Mouse (Mus musculus) erythroid progenitor cell, adult 5-6 weeks (primary cell): ENCODE results near the gene Tnfaip1. TPM values are rescaled to one million over a fixed set of nuclear protein-coding genes. Genes with fewer than 3 reads are reported as not detected.
"Not testable (repeated sequence)": the region's sequence is repeated elsewhere in the genome, so short reads cannot be mapped to it uniquely, and the experiment has no call there.

ENCODE experiments used
- ATAC-seq: replicated peaks from 2 replicates; pipeline ENCODE4 v1.8.0; 2016; ENCODE audit warnings: moderate number of reproducible peaks, mild to moderate bottlenecking, moderate TSS enrichment, inconsistent platforms; ENCODE audit not compliant: poor library complexity, low FRiP score, severe bottlenecking
- total RNA-seq, 2 experiments: library from RNA; stranded (forward) in 1 of 2; stranded (reverse) in 1 of 2; fragments of 150-400 nt in 1 of 2; fragments of 186-747, 209-891 nt in 1 of 2; gene quantifications; 2 replicates each; pipeline versions ENCODE4 v1.2.3 to v1.2.4; 2015 to 2017; ENCODE audit warnings: low replicate concordance in 2 of 2

The Tnfaip1 gene
- 2.1 and 2.2 TPM in 2 replicates for total RNA-seq (2015; ENCODE audit: low replicate concordance)
- 0.61 TPM in 1 of 2 replicates, not detected in the other for total RNA-seq (2017; ENCODE audit: low replicate concordance)

DNA sequence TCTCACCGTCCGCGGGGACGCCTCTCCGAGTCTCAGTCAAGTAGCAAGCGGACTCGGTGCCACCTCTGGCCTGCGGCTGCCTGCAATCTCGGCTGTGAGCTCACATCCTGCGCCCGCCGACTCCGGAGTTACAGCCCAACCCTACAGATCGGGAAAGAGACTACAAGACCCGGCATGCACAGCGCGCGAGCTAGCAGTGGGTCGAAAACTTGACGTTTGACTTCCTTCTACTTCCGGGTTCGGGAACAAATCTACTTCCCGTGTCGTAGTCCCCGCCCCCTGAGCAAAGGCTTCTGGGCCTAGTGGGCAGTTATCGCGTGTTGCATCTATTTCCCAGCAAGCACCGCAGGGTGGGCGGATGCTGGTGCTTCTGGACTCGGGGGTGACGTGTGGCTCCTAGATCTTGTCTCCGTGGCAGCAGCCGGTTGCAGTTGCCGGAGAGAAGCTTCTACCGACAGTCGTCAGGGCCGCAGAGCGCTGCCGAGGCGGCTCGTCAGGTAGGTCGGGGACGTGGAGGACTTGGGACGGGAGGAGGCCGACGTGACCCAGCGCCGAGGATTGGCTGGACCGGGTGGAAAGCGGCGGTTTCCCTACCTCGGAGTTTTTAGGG is at the start of gene Tnfaip1, which contains the start of gene Ift20:
TSS of gene Tnfaip1 (minus strand) at position 253 of the 610 bp plus-strand sequence.
TSS of gene Ift20 (plus strand) at position 282 of the 610 bp plus-strand sequence.
- ATAC-seq, result peak; percentile 95

DNA sequence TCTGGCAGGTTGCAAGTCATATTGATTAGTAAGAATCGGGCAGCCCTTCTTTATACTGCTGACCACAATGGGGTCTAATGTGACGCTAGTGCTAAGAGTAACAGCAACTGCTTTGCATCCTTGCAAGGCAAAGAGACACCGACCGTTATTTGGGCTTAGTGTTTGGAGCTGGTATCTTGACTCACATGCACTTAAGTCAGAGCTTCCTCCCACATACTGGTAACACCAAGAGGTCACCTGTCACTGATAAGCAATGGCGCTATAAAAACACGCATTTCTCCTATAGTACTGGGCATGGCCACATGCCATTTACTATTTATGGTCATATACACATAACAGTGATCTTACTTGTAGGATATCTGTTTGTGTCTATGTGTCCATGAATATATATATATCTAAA is 46.7 kb upstream of the Tnfaip1 start:
- 0 out of 2 replicates have a peak, but pooled peaks have one; percentile 56 for ATAC-seq

DNA sequence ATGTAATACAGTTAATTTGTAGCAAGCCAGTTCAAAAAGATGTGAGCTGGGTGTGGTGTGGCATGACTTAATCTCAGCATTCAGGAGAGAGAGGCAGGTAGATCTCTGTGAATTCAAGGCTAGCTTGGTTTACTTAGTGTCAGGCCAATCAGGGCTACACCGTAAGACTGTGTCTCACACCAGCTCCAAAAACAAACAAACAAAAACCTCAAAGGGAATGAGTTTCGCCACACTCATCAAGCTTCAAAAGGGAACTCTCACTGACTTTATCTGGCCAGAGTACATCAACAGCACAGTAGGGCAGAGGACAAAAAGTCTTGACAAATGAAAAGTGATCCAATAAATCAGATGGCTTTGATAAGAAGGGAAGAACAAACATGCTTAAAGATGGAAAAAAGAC is 38.8 kb upstream of the Tnfaip1 start:
- ATAC-seq, result no peak

DNA sequence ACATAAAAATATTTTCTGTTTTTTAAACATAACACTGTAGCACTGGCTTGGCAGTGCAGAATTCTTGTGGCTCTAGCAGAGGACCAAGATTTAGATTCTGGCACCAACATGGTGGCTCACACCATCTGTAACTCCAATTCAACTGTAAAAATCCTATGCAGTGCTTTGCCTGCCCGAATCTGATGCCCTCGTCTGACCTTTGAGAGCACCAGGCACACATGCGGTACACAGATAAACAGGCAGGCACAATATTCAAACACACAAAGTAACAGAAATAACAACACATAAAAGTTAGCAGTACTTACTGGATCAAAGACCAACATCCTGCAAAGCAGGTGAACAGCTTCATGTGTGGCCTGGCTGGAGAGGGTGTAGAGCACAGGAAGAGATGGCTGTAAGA is 38.4 kb upstream of the Tnfaip1 start:
- no peak for ATAC-seq

DNA sequence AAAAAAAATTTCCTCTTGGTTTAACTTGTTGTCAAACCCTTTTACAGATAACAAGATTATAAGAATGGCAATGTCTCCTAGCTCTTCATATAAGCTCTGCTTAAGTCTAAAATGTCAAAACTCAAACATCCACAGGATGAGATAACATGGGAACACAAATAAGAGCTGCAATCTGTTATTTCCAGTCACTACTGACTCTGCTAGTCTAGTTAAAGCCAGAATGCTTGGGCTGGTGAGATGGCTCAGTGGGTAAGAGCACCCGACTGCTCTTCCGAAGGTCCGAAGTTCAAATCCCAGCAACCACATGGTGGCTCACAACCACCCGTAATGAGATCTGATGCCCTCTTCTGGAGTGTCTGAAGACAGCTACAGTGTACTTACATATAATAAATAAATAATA is 37.9 kb upstream of the Tnfaip1 start:
- not testable (repeated sequence) for ATAC-seq

DNA sequence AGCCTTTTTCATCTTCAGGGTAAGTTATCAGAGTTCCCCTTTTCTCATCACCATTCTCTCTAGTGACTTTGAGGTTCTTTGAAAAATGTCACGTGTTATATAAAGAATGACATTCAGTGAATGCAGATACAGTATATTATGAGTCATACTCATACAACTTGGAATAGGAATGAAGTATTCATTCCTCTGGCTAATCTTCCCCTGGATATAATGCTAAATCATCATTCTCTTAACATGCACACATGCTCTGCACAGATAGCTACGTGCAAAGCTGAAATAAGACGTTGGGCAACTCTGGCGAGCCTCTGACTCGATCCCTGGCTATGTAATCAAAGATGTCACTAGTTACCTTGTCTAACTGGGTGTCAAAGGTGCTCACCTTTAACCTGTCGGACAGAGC is 35.7 kb upstream of the Tnfaip1 start:
- ATAC-seq, result no peak

DNA sequence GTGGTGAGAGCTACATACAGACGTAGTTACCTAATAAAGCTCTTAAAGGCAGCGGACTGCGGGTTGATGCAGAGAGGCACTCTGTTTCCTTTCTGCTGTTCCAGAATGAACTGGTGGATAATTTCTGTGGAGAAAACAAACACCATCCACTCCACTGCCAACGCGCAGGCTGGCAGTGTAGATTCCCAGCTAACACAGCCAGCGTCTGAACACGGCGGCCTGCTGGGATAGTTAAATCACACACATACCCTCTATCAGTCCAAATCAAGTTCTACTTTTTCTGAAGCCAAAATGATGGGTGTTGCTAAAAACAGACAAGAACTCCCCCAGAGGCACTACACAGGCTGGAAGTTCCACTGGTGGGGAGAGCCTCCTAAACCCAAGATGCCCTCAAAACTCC is 35.3 kb upstream of the Tnfaip1 start:
- no peak for ATAC-seq

DNA sequence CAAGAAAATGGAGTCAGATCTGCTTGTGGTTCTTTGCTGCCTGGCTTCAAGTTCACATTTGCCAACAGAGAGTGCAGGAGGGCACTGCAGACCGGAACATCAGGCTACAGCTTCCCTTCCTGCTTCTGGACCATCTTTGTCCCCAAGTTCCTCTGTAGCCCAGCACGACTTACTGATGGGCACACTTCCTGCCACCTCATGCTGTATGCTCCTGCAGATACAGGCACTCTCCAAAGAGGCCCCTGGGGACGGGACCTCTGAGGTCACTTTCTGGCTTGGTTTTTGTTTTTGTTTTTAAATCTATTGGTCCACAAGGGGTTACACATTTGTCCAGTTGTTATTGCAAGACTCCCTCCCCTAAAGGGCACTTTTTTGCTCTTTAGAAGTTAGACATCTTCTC is 33.7 kb upstream of the Tnfaip1 start:
- ATAC-seq, result no peak

DNA sequence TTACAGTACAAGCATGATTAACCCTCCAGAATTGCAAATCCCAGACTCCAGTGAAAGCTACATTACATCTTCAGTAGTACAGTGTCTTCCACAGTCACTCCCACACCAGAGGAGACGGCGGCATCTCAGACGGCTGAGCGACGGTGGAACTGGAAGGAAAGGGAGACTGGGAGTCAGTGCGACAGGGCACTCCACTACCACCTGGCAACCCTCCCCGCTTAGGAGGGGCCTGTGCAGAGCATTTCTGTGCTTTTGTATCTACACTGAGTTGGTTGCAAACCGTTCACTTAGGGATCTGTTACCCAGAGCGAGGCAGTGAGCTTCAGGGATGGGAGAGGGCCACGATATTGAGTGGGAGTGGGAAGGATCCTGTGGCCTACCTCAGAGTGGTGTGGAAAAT is 32.7 kb upstream of the Tnfaip1 start:
- no peak for ATAC-seq

DNA sequence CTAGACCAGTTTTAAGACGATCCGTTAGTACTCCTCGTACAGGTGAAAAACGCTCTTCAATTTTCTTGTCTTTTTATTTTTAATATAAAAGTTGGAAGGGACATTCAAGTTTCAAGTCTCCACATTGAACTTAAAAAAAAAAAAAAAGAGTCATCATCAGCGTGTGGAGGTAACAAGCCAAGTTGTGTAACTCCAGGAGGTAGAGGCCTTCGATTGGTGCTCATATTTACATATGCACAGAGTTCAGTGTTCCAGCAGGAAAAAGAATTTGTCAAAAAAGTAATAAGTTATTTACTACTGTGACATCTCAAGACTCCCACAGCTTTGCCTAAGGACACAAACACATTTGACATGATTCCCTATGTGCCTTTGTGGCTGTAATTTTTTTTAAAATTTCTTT is 31.5 kb upstream of the Tnfaip1 start:
- ATAC-seq, result no peak

DNA sequence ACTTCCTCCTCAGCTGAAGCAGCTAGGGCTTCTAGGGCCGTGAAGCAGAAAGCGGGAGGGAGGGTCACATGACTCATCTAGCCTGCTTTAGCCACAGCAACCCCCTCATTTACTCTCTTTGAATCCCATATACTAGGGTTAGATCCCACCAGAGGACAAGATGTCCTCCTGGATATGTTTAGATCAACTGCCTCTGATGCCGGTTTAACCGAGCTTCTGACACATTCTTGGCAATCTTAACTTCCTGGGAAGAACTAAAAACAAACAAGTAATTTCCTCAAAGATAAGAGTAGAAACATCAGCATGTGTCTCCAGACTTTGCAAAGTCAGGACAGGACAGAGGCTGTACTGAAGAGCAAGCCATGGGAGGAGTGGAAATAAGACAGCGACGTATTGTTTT is 30.6 kb upstream of the Tnfaip1 start:
- ATAC-seq, result no peak

DNA sequence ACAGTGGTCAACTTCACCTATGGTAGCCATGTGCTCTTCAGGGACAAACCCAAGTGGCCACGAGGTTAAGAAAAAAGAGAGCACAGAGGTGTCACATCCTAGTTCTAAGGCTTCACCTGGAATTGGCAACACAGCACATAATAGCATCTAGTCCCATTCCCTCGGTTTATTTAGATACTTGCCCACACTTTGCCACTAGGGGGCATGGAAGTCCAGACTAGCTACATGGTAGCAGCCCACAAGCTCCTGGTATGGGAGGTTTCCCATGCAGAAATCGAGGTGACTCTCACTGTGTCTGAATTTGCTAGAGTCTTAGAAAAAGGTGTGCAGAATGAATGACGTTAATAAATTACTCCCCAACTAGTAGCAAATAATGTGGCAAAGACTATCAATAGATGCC is 24.3 kb upstream of the Tnfaip1 start:
- ATAC-seq, result peak; percentile 84

DNA sequence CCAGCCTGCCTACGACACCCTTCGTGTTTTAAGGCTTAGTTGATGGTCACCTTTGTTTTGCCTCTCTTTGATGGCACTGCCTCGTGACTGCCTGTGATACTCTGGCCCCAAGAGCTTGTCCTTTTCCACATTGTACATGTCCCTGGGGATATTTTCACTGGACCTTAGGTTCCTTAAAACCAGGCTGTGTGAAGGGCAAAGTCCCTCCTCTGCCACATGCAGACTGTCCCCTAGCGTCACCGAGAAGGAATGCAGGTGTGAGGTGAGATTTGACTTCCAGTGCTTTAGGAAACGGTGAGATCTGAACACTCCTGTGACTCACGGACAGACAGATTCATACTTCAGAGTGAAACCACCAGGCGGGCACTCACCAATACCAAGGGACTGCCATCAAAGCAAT is 21.1 kb upstream of the Tnfaip1 start:
- no peak for ATAC-seq

DNA sequence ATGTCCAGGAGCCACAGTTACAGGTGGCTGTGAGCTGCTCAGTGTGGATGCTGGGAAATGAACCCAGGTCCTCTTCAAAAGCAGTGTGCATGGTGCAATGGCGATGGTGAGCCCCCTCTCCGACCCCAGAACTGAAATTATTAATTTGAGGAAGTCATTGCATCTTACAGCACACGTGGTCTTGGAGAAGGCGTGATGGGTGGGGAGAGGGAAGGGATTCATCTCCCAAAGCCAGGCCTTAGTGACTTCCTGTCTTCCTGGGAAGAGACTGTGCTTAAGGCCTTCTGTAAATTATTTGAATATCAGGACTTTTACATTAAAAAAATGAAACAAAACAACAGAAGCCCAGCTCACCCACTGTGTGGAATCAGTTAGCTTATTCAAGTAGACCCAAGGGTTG is 19.9 kb upstream of the Tnfaip1 start:
- no peak for ATAC-seq

DNA sequence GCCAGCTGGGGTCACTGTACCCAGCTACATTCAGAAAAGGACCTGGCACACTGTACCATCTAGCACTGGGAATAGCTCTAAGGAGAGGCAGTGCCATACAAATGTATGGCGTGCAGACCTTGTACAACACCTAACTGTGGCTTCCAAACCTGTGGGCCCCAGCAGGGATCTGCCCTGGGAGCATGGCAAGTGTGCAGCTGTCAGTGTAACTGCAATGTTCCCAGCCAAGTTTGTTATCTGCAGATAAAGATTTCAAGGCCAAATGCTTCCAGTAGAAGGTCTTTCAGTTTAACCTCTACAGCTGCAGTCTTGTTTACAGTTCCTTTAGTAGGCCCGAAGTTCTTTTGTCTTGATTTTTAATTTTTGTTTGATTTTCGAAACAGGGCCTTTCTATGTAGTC is 19.5 kb upstream of the Tnfaip1 start:
- no peak for ATAC-seq

DNA sequence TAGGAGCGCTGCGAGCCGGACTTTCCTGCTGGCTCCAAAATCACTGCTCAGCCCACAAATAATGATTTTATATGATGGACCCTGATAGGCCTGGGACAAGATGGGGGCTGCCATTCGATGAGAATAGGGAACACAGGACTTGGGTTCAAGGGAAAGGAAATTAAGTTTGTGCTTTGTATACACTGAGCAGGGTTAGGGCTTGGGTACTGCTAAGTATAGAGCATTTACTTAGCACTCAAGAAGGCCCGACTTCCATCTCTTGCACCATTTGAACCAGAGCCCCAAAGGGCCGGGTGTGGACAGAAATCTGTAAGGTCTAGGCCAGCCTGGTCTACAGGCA is 14.9 kb upstream of the Tnfaip1 start:
- no peak for ATAC-seq

DNA sequence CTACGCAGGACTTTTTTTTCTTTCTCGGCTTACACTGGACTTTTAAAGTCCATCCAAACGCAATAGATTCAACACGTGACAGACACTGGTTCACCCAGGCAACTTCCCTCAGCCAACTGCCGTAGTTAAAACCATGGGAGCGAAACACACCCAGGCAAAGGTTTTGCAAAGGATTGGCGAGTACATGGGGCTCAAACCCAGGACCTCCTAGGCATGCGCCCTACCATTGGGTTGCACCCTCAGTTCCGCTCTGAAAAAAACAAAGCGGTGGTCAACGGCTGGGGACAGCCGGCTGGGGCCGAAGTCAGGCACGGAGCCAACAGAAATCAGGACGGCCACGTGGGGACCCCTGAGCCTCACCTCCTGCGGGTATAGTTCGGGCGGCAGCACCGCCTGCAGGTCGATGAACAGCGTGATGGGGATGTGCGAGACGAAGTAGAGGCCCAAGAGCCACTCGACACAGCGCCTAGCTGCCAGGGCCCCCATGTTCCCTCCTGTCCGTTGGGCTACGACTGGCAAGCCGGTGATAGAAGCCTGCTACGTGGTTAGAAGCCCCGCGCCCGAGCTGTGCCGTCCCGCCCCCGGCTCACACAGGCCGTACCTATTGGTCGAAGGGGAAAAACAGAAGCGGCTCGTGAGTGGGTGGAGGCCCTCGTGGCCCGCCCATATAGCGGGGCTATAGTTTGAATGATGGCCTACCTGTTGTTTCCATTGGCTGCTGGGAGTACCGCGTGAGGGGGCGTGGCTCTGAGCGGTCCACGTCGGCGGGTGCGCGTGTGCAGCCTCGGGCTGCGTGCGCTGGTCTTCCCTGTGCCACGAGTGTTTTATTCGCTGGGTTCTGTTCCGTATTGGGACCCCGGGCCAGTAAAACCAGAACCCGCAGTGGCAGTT is 14.3 kb upstream of the Tnfaip1 start, which contains the start of gene Tmem97:
TSS of gene Tmem97 (minus strand) at position 610 of the 891 bp plus-strand sequence.
- ATAC-seq, result peak; percentile 99

DNA sequence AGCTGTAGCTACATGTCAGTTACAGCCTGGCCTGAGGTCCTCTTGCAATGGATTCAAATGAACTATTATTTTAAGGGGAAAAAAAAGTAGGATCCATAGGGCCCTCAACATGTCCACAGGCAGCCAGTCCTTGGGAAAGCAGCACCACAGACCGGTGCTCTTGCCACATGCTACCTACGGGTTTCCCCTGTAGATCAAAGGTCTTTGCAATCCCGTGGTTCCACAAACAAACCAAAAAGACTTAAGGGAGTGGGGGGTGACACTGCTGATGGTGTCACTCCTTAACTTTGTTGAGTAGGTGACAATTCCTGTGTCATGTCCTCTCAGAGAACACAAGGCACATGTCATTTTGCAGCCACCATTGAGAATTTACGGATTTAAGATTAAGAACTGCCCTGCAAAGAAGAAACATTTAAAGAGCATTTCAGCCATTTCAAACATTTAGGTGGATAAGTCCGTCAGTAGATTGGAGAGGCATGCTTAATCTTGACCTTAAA is 13.4 kb upstream of the Tnfaip1 start:
- no peak for ATAC-seq

DNA sequence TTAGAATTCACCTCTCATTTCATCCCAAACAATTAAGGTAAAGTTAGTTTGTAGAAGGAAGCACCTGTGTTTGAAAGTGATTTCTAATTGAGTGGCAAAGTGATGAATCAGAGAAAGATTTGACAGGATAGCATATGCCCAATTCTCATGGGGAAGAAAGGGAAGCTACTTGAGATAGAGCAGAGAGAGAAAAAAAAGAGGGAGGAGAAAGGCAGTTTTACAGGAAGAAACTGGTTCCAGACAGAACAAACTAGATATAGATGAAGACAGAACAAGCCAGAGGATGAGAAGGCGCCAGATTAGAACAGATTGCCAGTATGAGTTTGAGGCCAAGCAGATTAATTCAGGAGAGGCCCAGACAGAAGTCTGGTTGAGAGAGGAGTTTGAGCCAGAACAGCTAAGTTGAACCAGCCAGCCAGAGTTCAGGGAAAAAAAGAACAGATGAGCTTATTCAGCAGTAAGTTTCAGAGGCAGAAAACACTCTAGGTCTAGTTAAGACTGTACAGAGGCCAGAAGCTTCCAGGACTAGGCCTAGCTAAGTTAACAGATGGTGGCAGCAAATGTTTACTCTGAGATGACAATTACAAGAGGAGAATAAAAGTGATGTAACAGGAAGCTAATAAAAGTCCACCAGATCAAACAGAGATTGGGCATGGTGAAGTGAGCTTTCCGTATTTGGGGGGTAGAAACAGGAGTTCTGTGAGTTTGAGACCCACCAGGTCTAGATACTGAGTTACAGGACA is 11.8 kb upstream of the Tnfaip1 start:
- ATAC-seq, result no peak

DNA sequence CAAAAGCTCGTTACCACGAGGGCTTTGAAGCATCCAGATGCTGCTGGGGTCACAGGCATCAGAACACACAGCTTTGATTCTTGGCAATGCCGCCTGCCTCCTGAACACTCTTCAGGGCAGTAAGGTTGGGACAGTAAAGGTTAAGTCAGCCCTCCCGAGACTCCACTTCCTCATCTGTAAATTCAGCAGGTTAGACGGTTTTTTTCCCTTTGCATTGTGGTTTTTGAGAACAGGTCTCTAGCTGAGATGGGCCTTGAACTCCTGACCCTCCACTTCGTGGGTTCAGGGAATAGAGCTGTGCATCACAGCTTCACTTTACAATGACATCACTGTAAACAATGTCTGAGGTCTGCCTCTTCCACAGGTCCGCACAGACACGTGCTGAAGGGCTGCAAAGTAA is 9.0 kb upstream of the Tnfaip1 start:
- ATAC-seq, result no peak
